Mouse (Mus musculus) forebrain, embryonic 15.5 days (tissue): Measurements from ENCODE around the gene Mlh1. TPM values are rescaled to one million over a fixed set of nuclear protein-coding genes. Genes with fewer than 3 reads are reported as not detected.

Source experiments
- ATAC-seq: fragments of 200-750 bp; cut with Nextera tagmentation; replicated peaks from 2 replicates; pipeline ENCODE4 v1.8.0; 2017; ENCODE audit warnings: mild to moderate bottlenecking, moderate TSS enrichment, moderate library complexity
- H3K27ac ChIP-seq: fragments of 300-500 bp; sonication (generic); replicated peaks from 2 replicates; pipeline ENCODE4 v1.5.1; 2015; ENCODE audit warnings: mild to moderate bottlenecking, inconsistent platforms
- H3K27me3 ChIP-seq: fragments of 300-500 bp; sonication (generic); 2 replicates; pipeline ENCODE4 v1.6.1; 2015; ENCODE audit warnings: inconsistent platforms
- H3K36me3 ChIP-seq: fragments of 300-500 bp; sonication (generic); 2 replicates; pipeline ENCODE4 v1.6.1; 2015; ENCODE audit warnings: mild to moderate bottlenecking, inconsistent platforms
- H3K4me1 ChIP-seq: fragments of 300-500 bp; sonication (generic); 2 replicates; pipeline ENCODE4 v1.6.1; 2015; ENCODE audit warnings: inconsistent platforms
- H3K4me2 ChIP-seq: fragments of 300-500 bp; sonication (generic); replicated peaks from 2 replicates; pipeline ENCODE4 v1.6.1; 2015; ENCODE audit warnings: mild to moderate bottlenecking, inconsistent platforms
- H3K4me3 ChIP-seq: fragments of 300-500 bp; sonication (generic); 2 replicates; pipeline ENCODE4 v1.5.1; 2015; ENCODE audit warnings: mild to moderate bottlenecking, inconsistent platforms
- H3K9ac ChIP-seq: fragments of 300-500 bp; sonication (generic); replicated peaks from 2 replicates; pipeline ENCODE4 v1.6.1; 2015; ENCODE audit warnings: mild to moderate bottlenecking, inconsistent platforms
- H3K9me3 ChIP-seq: fragments of 300-500 bp; sonication (generic); 2 replicates; pipeline ENCODE4 v1.6.1; 2016; ENCODE audit warnings: inconsistent platforms
- WGBS: fragments of 180-500 bp; shearing (Covaris S2); methylation state at CpG from one replicate; pipeline ENCODE4 v1.1.7; 2015; ENCODE audit warnings: mixed read lengths; 5-methylcytosine and 5-hydroxymethylcytosine counted together
- polyA plus RNA-seq: library from polyadenylated mRNA; unstranded; fragments of >200 nt; fragmentation: Nextera tagmentation; extraction: Ambion mirVana; gene quantifications from 2 replicates; pipeline ENCODE4 v1.2.1, GENCODE M21; 2015

The Mlh1 gene
- polyA plus RNA-seq, 1 experiment from 2014 or later = 34.2 TPM

DNA sequence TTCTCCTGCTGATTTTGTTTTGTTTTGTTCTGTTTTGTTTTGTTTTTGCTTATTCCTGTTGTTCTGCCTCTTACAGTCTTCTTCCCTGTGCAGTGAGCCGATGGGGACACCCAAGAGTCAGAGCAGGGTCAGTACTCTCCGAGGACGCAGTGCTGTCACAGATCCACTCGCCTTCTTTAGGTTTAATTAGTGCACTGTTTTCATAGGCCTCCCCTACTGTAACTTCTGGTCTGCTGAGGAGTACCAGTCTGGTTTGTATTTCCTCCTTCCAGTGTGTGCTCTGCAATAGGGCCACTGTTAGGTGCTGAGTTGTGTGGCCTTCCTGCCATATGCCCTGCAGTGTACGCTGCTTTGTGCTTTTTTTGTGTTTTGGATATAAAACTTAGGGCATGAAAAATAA lies 92.6 kb downstream of the Mlh1 start:
- no peak for ATAC-seq
- Histone ChIP-seq H3K27me3 (no peaks in the 10 kb centered on the region), H3K9me3 (no peaks in the 10 kb centered on the region), H3K4me3 (no peak overlapping the region), H3K9ac (no peak overlapping the region), H3K27ac (no peak overlapping the region), H3K4me2 (no peak overlapping the region), H3K4me1 (peaks cover 9% of the 10 kb centered on the region), H3K36me3 (no peaks in the 10 kb centered on the region)
- 84% methylated on average over 5 of the region's 5 CpGs for WGBS

Other genes with a start within 250 kb of the Mlh1 start
- 1.0 and 1.1 TPM in 2 replicates for gene Ccrl2, start 214.3 kb downstream of the Mlh1 start, polyA plus RNA-seq
- 41.8 and 42.8 TPM in 2 replicates for gene Lrrfip2, start 154.2 kb downstream of the Mlh1 start, polyA plus RNA-seq
- 47.1 and 50.9 TPM in 2 replicates for gene Epm2aip1, start 138 bp upstream of the Mlh1 start, polyA plus RNA-seq
- 7.0 and 7.8 TPM in 2 replicates for gene Trank1, start 39.9 kb upstream of the Mlh1 start, polyA plus RNA-seq
- gene Dclk3, start 167.3 kb upstream of the Mlh1 start, polyA plus RNA-seq = 5.3 and 5.4 TPM in 2 replicates